Mouse (Mus musculus) kidney, adult 2 months (tissue): ENCODE measurements at regions not wholly inside any gene's neighbourhood (a gene's known extent, or its start where the extent isn't known, plus 50 kb on each side); places are given as distances from the start of the nearest gene placed in this dataset.

Experiments used
- CTCF ChIP-seq: fragments of 200-500 bp; conservative IDR thresholded peaks from 2 replicates; pipeline ENCODE4 v1.5.1; 2011; ENCODE audit warnings: low read depth, mild to moderate bottlenecking, control low read depth, low read length, moderate library complexity, mixed read lengths; ENCODE audit not compliant: insufficient read depth, insufficient read length
- POLR2A ChIP-seq: fragments of 200-500 bp; IDR thresholded peaks from one replicate; pipeline ENCODE4 v1.6.1; 2011; ENCODE audit warnings: low read depth, low read length, control low read depth

- TF ChIP-seq CTCF (no peak), POLR2A (no peak)
Measured at GRCm38 (mm10) chr5:46092549-46092948, 235.1 kb upstream of the Lcorl start.
